Mouse (Mus musculus): Measurements from ENCODE around the gene Cpeb2. TPM values are rescaled to one million over a fixed set of nuclear protein-coding genes. Genes with fewer than 3 reads are reported as not detected.

Gene Cpeb2
- polyA plus RNA-seq, 1 experiment from 2014 or later, result 1.4 TPM

DNA sequence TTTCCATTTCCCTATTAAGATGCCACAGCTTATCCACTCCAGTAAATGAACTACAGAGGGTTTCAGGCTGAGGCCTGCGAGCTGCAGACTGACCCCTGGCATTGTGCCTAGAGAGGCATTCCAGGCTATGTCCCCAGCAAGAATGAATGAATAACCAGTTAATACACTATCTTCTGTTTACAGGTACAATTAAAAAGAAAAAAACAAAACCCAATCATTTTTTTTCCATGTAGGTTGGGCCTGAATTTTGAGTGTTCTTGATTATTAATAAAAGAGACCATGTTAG, 14.2 kb upstream of the Cpeb2 start:
- WGBS (ENCODE audit: insufficient replicate concordance), result 41% methylated on average over 1 of the region's 1 CpGs
- peak; percentile 72 for ATAC-seq (ENCODE audit: low read depth)

DNA sequence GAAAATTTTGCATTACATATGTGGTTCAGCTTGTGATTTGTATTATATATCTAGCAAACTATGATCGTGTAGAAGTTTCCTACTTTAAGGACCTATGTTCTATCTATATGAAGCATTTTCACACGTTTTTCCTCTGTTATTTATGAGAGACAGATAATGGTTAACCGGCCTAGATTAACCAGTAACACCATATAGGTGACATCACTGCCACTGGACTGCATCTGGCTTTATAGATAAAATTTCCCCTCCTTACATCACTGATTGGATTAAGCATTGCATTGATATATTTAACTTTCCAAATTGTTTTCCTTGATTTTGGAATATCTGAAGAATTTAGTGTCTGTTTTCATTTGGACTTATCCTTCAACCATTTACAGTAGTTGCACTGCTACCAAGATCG, 9.6 kb upstream of the Cpeb2 start:
- Histone ChIP-seq H3K36me3 (ENCODE audit: control insufficient read depth, insufficient read depth) (no peaks in the 10 kb centered on the region), H3K4me3 (ENCODE audit: low read depth, low read length) (no peak overlapping the region), H3K27ac (ENCODE audit: low read length) (no peak overlapping the region), H3K9ac (ENCODE audit: low read depth, low read length) (no peak overlapping the region), H3K4me1 (ENCODE audit: control insufficient read depth, low read depth, low read length) (0 out of 2 replicates have a peak, but pooled peaks cover under 1% of the 10 kb centered on the region), H3K9me3 (replicated peaks; ENCODE audit: control insufficient read depth, low read length) (no peaks in the 10 kb centered on the region), H3K27me3 (ENCODE audit: control insufficient read depth, insufficient read depth, low read depth, low read length) (no peaks in the 10 kb centered on the region), H3K4me2 (ENCODE audit: low read depth, low read length) (no peak overlapping the region)
- WGBS (ENCODE audit: insufficient replicate concordance), result 35% methylated on average over 4 of the region's 4 CpGs
- no peak for ATAC-seq (ENCODE audit: low read depth)

More for the DNA sequence above, 14.2 kb upstream of the Cpeb2 start:
- Histone ChIP-seq H3K27me3 (ENCODE audit: control insufficient read depth, insufficient read depth, low read depth, low read length) (no peaks in the 10 kb centered on the region), H3K9me3 (replicated peaks; ENCODE audit: control insufficient read depth, low read length) (no peaks in the 10 kb centered on the region), H3K4me2 (ENCODE audit: low read depth, low read length) (no peak overlapping the region), H3K36me3 (ENCODE audit: control insufficient read depth, insufficient read depth) (no peaks in the 10 kb centered on the region), H3K9ac (ENCODE audit: low read depth, low read length) (no peak overlapping the region), H3K27ac (ENCODE audit: low read length) (peak overlapping the region; percentile 65), H3K4me3 (ENCODE audit: low read depth, low read length) (no peak overlapping the region), H3K4me1 (ENCODE audit: control insufficient read depth, low read depth, low read length) (peaks cover 2% of the 10 kb centered on the region; the same call in 1 of the 2 replicates)

DNA sequence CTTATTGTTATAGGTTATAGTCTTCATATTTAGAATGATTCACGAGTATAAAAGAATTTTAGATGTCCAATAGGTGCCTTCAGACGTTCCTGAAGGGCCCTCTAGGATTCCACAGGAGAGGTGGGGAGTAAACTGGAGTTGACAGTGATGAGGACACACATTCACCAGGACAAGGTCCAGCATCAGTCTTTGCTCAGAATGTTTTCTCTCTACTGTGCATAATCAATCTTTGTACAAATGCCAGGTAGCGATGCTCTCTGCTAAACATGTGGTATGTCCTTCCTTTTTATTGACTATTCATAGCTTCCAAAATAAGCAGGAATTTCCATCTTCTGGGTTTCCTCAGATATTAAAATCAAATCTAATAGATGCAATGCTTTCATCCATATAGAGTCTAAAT, 8.7 kb upstream of the Cpeb2 start:
- no peaks in the 10 kb centered on the region for H3K27me3 ChIP-seq (ENCODE audit: control insufficient read depth, insufficient read depth, low read depth, low read length)
- H3K4me2 ChIP-seq (ENCODE audit: low read depth, low read length), result no peak overlapping the region
- H3K27ac ChIP-seq (ENCODE audit: low read length), result no peak overlapping the region
- H3K36me3 ChIP-seq (ENCODE audit: control insufficient read depth, insufficient read depth), result no peaks in the 10 kb centered on the region
- H3K4me3 ChIP-seq (ENCODE audit: low read depth, low read length), result no peak overlapping the region
- H3K9me3 ChIP-seq (replicated peaks; ENCODE audit: control insufficient read depth, low read length), result no peaks in the 10 kb centered on the region
- 34% methylated on average over 3 of the region's 3 CpGs for WGBS (ENCODE audit: insufficient replicate concordance)
- H3K9ac ChIP-seq (ENCODE audit: low read depth, low read length), result no peak overlapping the region
- no peaks in the 10 kb centered on the region for H3K4me1 ChIP-seq (ENCODE audit: control insufficient read depth, low read depth, low read length)
- ATAC-seq (ENCODE audit: low read depth), result peak; percentile 71

DNA sequence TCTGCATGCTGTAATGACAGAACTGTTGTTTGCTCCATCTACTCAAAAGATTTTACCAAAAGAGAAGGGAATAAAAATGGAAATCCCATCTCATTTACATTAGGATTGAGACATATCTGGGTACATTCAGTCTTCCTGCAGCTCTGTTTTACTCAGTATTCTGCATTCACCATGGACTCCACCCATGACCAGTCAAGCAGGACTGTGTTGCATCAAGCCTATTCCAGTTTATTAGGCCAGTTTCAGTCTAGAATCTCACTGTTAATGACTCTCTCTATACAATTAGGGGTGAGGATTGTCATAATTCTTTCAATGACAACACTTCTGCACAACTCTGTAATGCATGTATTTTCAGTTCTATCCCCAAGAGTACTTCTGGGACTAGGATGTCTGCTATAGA, 6.8 kb upstream of the Cpeb2 start:
- H3K9me3 ChIP-seq (replicated peaks; ENCODE audit: control insufficient read depth, low read length), result no peaks in the 10 kb centered on the region
- H3K4me2 ChIP-seq (ENCODE audit: low read depth, low read length), result no peak overlapping the region
- H3K36me3 ChIP-seq (ENCODE audit: control insufficient read depth, insufficient read depth), result no peaks in the 10 kb centered on the region
- no peak for ATAC-seq (ENCODE audit: low read depth)
- no peaks in the 10 kb centered on the region for H3K4me1 ChIP-seq (ENCODE audit: control insufficient read depth, low read depth, low read length)
- H3K27ac ChIP-seq (ENCODE audit: low read length), result no peak overlapping the region
- H3K27me3 ChIP-seq (ENCODE audit: control insufficient read depth, insufficient read depth, low read depth, low read length), result no peaks in the 10 kb centered on the region; the same call in 1 of the 2 replicates
- H3K9ac ChIP-seq (ENCODE audit: low read depth, low read length), result no peak overlapping the region
- no peak overlapping the region for H3K4me3 ChIP-seq (ENCODE audit: low read depth, low read length)

DNA sequence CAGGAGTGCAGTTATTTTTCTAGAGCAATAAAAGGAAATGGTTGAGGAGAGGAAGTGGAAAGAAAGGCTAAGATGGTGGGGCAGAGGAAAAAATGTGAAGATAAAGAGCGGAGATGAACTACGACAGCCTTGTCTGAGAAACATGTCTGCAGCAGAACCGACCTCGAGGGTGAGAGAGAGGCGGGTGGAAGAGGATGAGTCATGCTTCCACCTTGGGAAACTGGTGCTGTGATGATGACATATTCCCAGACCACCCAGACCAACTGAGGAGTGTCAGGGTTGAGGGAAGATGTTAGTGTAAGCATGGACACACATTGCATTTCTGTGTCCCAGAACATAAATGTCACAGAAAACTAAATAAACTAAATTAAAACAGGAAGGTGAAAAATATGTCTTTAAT, 5.4 kb upstream of the Cpeb2 start:
- H3K27me3 ChIP-seq (ENCODE audit: control insufficient read depth, insufficient read depth, low read depth, low read length), result peaks cover 8% of the 10 kb centered on the region
- H3K4me1 ChIP-seq (ENCODE audit: control insufficient read depth, low read depth, low read length), result no peaks in the 10 kb centered on the region; the same call in 1 of the 2 replicates
- no peaks in the 10 kb centered on the region for H3K9me3 ChIP-seq (replicated peaks; ENCODE audit: control insufficient read depth, low read length)
- no peaks in the 10 kb centered on the region for H3K36me3 ChIP-seq (ENCODE audit: control insufficient read depth, insufficient read depth)
- ATAC-seq (ENCODE audit: low read depth), result no peak
- no peak overlapping the region for H3K9ac ChIP-seq (ENCODE audit: low read depth, low read length)
- no peak overlapping the region for H3K27ac ChIP-seq (ENCODE audit: low read length)
- no peak overlapping the region for H3K4me2 ChIP-seq (ENCODE audit: low read depth, low read length)
- WGBS (ENCODE audit: insufficient replicate concordance), result 13% methylated on average over 5 of the region's 5 CpGs
- H3K4me3 ChIP-seq (ENCODE audit: low read depth, low read length), result no peak overlapping the region

DNA sequence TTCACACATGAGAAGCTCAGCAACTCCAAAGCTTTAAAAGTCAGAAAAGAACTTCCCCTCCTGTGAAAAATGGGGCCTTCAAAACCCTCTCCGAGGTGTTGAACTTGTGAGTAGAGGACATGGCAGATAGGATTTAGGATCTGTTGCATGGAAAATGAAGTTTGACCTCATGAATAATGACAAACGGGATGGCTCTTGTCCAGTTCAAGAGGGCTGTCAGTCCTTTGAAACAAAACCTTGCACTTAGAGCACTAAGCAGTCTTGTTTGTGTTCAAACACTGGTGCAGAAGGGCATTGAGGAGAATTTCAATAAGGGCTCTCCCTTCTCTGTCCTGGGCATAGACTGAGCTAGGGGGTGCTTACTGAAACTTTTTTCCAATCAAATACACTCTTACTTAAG, 1.9 kb upstream of the Cpeb2 start:
- H3K4me1 ChIP-seq (ENCODE audit: control insufficient read depth, low read depth, low read length), result no peaks in the 10 kb centered on the region; the same call in 1 of the 2 replicates
- H3K27ac ChIP-seq (ENCODE audit: low read length), result no peak overlapping the region
- WGBS (ENCODE audit: insufficient replicate concordance), result 44% methylated on average over 2 of the region's 2 CpGs
- H3K9me3 ChIP-seq (replicated peaks; ENCODE audit: control insufficient read depth, low read length), result no peaks in the 10 kb centered on the region
- H3K36me3 ChIP-seq (ENCODE audit: control insufficient read depth, insufficient read depth), result no peaks in the 10 kb centered on the region
- no peak for ATAC-seq (ENCODE audit: low read depth)
- no peak overlapping the region for H3K9ac ChIP-seq (ENCODE audit: low read depth, low read length)
- no peak overlapping the region for H3K4me2 ChIP-seq (ENCODE audit: low read depth, low read length)
- H3K27me3 ChIP-seq (ENCODE audit: control insufficient read depth, insufficient read depth, low read depth, low read length), result peaks cover 41% of the 10 kb centered on the region
- no peak overlapping the region for H3K4me3 ChIP-seq (ENCODE audit: low read depth, low read length)

DNA sequence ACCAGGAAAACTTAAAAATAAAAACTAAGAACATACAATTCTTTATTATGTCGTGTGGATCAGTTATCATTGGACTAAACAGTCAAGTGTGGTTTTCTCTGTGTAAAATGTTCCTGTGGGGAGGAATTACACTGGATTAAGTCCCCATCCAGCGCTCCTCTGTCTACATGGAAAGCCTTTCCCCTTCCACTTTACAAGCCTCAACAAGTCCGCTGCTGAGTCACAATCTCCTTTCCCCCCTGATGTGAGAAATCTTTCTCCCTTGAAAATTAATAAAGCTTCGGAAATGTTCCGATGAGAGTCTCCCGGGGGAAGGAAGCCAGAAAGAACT, 856 bp upstream of the Cpeb2 start:
- Histone ChIP-seq H3K36me3 (ENCODE audit: control insufficient read depth, insufficient read depth) (no peaks in the 10 kb centered on the region), H3K4me2 (ENCODE audit: low read depth, low read length) (peak overlapping the region; percentile 86), H3K9me3 (replicated peaks; ENCODE audit: control insufficient read depth, low read length) (no peaks in the 10 kb centered on the region), H3K4me1 (ENCODE audit: control insufficient read depth, low read depth, low read length) (no peaks in the 10 kb centered on the region; the same call in 1 of the 2 replicates), H3K27ac (ENCODE audit: low read length) (peak overlapping the region; percentile 94), H3K4me3 (ENCODE audit: low read depth, low read length) (peak overlapping the region; percentile 68), H3K27me3 (ENCODE audit: control insufficient read depth, insufficient read depth, low read depth, low read length) (peaks cover 42% of the 10 kb centered on the region), H3K9ac (ENCODE audit: low read depth, low read length) (peak overlapping the region; percentile 48)
- WGBS (ENCODE audit: insufficient replicate concordance), result 2% methylated on average over 6 of the region's 6 CpGs
- no peak for ATAC-seq (ENCODE audit: low read depth)

DNA sequence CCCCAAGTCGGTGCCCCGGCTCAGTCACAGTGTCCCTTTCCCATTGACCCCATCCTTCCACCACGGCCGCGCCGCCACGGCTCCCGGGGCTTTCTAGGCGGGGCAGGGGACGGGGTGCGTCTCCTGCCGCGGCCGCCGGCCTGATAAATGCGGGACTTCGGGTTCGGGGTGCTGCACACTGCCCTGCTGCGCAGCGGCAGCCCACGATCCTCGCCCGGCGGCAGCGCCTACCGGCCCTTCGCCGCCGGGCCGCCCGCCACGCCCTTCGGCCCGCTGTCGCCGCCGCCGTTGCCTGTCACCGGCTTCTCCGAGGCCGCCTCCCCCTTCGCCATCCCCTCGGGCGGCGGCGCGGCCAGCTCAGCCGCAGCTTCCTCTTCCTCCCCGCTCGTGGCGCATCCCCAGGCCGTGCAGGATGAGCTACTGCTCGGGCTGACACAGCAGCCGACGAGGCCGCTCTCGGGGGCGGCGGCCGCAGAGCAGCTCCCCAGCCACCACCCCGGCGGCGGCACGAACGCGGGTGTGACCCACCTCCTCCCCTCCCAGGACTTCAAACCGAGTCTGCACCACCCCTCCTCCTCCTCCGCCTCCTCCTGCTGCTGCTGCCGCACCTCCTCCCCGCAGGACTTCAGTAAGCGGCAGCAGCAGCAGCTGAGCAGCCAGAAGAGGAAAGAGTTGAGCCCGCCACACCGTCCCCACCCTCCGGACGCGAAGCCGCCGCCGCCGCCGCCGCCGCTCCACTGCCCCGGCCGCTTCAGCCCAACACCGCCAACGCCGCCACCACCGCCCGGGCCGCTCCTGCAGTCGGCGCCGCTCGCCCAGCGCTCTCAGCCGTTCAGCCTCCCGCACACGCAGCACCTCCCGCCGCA, 579 bp downstream of the Cpeb2 start:
- H3K4me1 ChIP-seq (ENCODE audit: control insufficient read depth, low read depth, low read length), result no peaks in the 10 kb centered on the region; the same call in 1 of the 2 replicates
- H3K9me3 ChIP-seq (replicated peaks; ENCODE audit: control insufficient read depth, low read length), result no peaks in the 10 kb centered on the region
- under 1% methylated on average over 69 of the region's 101 CpGs for WGBS (ENCODE audit: insufficient replicate concordance)
- peak overlapping the region; percentile 94 for H3K27ac ChIP-seq (ENCODE audit: low read length)
- ATAC-seq (ENCODE audit: low read depth), result peak; percentile 45
- peaks cover 42% of the 10 kb centered on the region for H3K27me3 ChIP-seq (ENCODE audit: control insufficient read depth, insufficient read depth, low read depth, low read length)
- H3K4me2 ChIP-seq (ENCODE audit: low read depth, low read length), result peak overlapping the region; percentile 86
- H3K9ac ChIP-seq (ENCODE audit: low read depth, low read length), result peak overlapping the region; percentile 78
- H3K4me3 ChIP-seq (ENCODE audit: low read depth, low read length), result peak overlapping the region; percentile 68
- no peaks in the 10 kb centered on the region for H3K36me3 ChIP-seq (ENCODE audit: control insufficient read depth, insufficient read depth)

DNA sequence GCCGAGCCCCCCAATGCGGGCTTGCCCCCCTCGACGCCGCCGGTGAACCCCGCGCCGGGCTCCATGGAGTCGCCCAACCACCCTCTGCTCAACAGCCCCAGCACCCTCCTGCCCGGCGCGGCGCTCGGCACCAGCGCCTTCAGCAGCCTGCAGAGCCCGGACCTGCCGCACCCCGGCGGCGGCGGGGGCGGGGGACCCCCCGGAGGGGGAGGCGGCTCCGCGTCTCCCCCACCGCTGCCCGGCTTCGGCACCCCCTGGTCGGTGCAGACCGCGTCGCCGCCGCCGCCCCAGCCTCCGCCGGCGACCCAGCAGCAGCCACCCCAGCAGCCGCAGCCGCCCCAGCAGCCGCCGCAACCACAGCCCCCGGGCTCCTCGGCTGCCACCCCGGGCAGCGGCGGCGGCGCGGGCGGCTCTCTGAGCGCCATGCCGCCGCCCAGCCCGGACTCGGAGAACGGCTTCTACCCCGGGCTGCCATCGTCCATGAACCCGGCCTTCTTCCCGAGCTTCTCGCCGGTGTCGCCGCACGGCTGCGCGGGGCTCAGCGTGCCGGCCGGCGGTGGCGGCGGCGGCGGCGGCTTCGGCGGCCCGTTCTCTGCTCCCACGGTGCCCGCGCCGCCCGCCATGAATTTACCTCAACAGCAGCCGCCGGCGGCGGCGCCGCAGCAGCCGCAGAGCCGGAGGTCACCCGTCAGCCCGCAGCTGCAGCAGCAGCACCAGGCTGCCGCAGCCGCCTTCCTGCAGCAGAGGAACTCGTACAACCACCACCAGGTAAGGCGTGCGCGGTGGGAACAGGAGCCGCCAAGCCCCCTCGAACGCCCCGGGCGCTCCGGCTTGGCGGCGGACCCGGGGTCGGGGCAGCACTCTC, 1.6 kb downstream of the Cpeb2 start:
- Histone ChIP-seq H3K36me3 (ENCODE audit: control insufficient read depth, insufficient read depth) (no peaks in the 10 kb centered on the region), H3K27ac (ENCODE audit: low read length) (peak overlapping the region; percentile 94), H3K9ac (ENCODE audit: low read depth, low read length) (peak overlapping the region; percentile 78), H3K4me1 (ENCODE audit: control insufficient read depth, low read depth, low read length) (no peaks in the 10 kb centered on the region; the same call in 1 of the 2 replicates), H3K4me2 (ENCODE audit: low read depth, low read length) (peak overlapping the region; percentile 86), H3K9me3 (replicated peaks; ENCODE audit: control insufficient read depth, low read length) (no peaks in the 10 kb centered on the region), H3K27me3 (ENCODE audit: control insufficient read depth, insufficient read depth, low read depth, low read length) (peaks cover 42% of the 10 kb centered on the region), H3K4me3 (ENCODE audit: low read depth, low read length) (peak overlapping the region; percentile 68)
- under 1% methylated on average over 73 of the region's 113 CpGs for WGBS (ENCODE audit: insufficient replicate concordance)
- no peak for ATAC-seq (ENCODE audit: low read depth)
